Mouse (Mus musculus) midbrain, embryonic 14.5 days (tissue): ENCODE results near the gene Tmem181a. TPM values are rescaled to one million over a fixed set of nuclear protein-coding genes. Genes with fewer than 3 reads are reported as not detected.
"Not testable (repeated sequence)": the region's sequence is repeated elsewhere in the genome, so short reads cannot be mapped to it uniquely, and the experiment has no call there.

Experiments used
- ATAC-seq: fragments of 200-750 bp; cut with Nextera tagmentation; 2 replicates; pipeline ENCODE4 v1.8.0; 2017; ENCODE audit warnings: moderate number of reproducible peaks, moderate library complexity; ENCODE audit not compliant: low FRiP score, low TSS enrichment
- DNase-seq: peaks from one replicate; pipeline ENCODE4 v3.0.0-alpha.2; 2015
- H3K27ac ChIP-seq: fragments of 300-500 bp; sonication (generic); replicated peaks from 2 replicates; pipeline ENCODE4 v1.5.1; 2014; ENCODE audit warnings: mild to moderate bottlenecking, low read depth, low read length, moderate library complexity
- H3K27me3 ChIP-seq: fragments of 300-500 bp; sonication (generic); 2 replicates; pipeline ENCODE4 v1.6.1; 2014; ENCODE audit warnings: low read length, control low read depth, mixed read lengths; ENCODE audit not compliant: control insufficient read depth, insufficient read depth
- H3K36me3 ChIP-seq: fragments of 300-500 bp; sonication (generic); 2 replicates; pipeline ENCODE4 v1.6.1; 2014; ENCODE audit warnings: low read length, control low read depth; ENCODE audit not compliant: control insufficient read depth, insufficient read depth
- H3K4me1 ChIP-seq: fragments of 300-500 bp; sonication (generic); 2 replicates; pipeline ENCODE4 v1.6.1; 2014; ENCODE audit warnings: mild to moderate bottlenecking, antibody characterized with exemption, low read length, control low read depth; ENCODE audit not compliant: control insufficient read depth, insufficient read depth
- H3K4me2 ChIP-seq: fragments of 300-500 bp; sonication (generic); 2 replicates; pipeline ENCODE4 v1.6.1; 2014; ENCODE audit warnings: mild to moderate bottlenecking, low read length, moderate library complexity
- H3K4me3 ChIP-seq: fragments of 300-500 bp; sonication (generic); replicated peaks from 2 replicates; pipeline ENCODE4 v1.5.1; 2014; ENCODE audit warnings: low read depth, low read length
- H3K9ac ChIP-seq: fragments of 300-500 bp; sonication (generic); replicated peaks from 2 replicates; pipeline ENCODE4 v1.6.1; 2014; ENCODE audit warnings: mild to moderate bottlenecking, low read length, moderate library complexity
- H3K9me3 ChIP-seq: fragments of 300-500 bp; sonication (generic); 2 replicates; pipeline ENCODE4 v1.6.1; 2016; ENCODE audit warnings: low read length, control low read depth, mixed read lengths; ENCODE audit not compliant: control insufficient read depth
- WGBS: fragments of 180-500 bp; shearing (Covaris S2); extraction: QIAGEN DNeasy Blood & Tissue Kit; methylation state at CpG from one replicate; pipeline ENCODE4 v1.1.7; 2014; 5-methylcytosine and 5-hydroxymethylcytosine counted together
- polyA plus RNA-seq: library from polyadenylated mRNA; unstranded; fragments of >200 nt; fragmentation: Nextera tagmentation; extraction: Ambion mirVana; gene quantifications from 2 replicates; pipeline ENCODE4 v1.2.1, GENCODE M21; 2014

The Tmem181a gene
- polyA plus RNA-seq, 1 experiment from 2014 or later, result 47.6 TPM

DNA sequence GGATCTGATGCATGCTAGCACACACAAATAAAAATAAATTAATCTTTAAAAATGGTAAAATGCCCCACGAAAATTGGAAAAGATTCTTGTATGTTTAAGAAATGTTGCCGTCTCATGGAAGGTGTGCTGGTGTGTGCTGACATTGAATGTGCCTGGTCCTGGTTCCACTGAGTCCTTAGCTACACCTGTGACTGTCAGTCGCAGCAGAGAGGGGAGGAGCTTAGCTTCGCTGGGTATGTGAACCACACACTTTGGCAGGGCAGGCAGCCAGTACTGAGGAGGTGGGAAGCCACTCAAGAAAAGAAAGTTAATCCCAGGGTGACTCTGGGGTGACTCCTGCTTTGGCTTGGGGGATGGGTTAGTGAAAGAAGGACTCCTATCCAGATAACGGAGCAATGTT, 37.2 kb downstream of the Tmem181a start:
- H3K27me3 ChIP-seq, H3K4me3 ChIP-seq, H3K9me3 ChIP-seq, H3K4me1 ChIP-seq, ATAC-seq, H3K4me2 ChIP-seq, H3K36me3 ChIP-seq, H3K9ac ChIP-seq, H3K27ac ChIP-seq, DNase-seq: not testable (repeated sequence)
- WGBS, result no CpG with 5 or more reads among the region's 5 CpGs

DNA sequence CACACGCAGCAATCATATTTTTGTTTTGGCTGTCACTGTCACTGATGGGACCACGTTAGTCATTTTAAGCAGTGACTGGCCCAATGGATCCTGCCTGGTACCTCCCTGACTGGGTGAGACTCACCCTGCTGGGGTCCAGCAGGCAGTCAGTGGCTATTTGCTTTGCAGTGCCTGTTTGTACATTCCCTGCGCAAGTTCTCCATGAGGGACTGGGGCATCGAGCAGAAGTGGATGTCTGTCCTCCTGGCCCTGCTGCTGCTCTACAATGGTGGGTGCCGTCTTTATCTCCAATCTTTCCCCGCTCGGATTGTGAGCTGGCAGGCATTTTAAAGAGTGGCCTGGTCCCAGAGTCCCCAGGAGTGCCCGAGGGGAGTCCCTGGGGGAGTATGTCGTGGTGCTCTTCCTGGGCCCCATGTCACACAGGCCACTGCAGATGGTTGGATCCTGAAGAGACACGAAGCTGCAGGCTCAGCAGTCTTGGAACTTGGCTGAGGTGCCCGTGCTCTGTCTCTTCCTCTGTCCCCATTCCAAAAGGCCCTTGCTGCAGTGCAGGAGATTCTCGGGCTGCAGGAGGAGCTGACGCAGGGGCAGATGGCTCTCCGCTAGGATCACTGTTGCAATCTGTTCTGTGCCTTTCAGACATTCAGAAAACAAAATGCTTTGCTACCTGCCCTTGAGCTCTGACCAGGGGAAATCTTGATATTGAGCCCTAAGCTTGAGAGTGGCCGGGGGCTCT, 40.6 kb downstream of the Tmem181a start:
- H3K9ac ChIP-seq, H3K27ac ChIP-seq, H3K4me1 ChIP-seq, DNase-seq, H3K4me3 ChIP-seq, H3K36me3 ChIP-seq, H3K4me2 ChIP-seq, H3K9me3 ChIP-seq, ATAC-seq, H3K27me3 ChIP-seq: not testable (repeated sequence)
- 90% methylated on average over 9 of the region's 15 CpGs for WGBS

DNA sequence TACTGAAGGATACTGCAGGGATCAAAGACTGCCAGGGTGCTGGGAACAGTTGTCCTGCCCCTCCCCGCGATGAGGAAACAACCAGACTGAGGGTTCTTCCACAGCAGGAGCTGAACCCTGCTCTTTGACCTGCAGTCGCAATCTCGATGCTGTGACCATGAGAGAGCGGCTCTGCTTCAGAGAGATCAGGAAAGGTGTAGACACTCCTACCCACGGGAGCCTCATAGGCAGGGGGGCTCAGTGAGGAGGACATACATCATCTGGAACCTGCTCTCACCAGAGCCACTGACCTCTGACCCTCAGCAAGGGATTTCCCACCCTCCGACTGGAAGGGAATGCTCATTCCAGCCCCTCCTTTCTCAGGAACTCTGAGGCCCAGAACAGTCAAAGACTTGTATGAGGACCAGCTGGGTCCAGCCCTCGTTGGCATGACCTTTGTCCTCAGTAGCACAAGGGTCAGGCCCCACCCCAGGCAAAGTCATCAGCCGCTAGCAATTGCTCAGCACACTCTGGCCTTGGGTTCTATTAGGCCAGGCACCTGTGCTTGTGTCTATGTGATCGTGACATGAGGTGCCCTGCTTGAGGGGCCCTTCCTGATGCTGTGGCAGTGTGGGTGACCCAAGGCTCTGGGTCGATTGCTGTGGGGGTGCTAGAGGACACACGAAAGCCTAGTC, 43.7 kb downstream of the Tmem181a start:
- not testable (repeated sequence) for DNase-seq, H3K27ac ChIP-seq, ATAC-seq, H3K4me2 ChIP-seq, H3K4me3 ChIP-seq, H3K9me3 ChIP-seq, H3K36me3 ChIP-seq, H3K27me3 ChIP-seq, H3K4me1 ChIP-seq, H3K9ac ChIP-seq
- 67% methylated on average over 5 of the region's 12 CpGs for WGBS

DNA sequence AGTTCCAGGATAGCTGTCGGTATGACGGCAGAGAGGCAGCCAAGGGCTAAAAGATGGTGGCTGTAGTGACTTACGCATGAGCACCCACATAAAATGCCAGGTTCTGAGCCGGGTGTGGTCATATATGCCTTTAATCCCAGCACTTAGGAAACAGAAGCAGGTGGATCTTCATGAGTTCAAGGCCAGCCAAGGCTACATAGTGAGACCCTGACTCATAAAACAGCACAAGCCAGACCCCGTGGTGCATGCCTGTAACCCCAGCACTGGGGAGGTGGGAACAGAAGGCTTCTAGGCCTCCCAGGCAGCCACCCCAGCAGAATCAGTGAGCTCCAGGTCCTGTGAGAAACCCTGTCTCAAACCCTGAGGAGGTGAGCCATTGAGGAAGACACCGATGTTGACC, 48.2 kb downstream of the Tmem181a start:
- H3K9ac ChIP-seq, H3K27me3 ChIP-seq, ATAC-seq, H3K9me3 ChIP-seq, H3K27ac ChIP-seq, DNase-seq, H3K4me2 ChIP-seq, H3K4me1 ChIP-seq, H3K36me3 ChIP-seq, H3K4me3 ChIP-seq: not testable (repeated sequence)
- WGBS, result 94% methylated on average over 5 of the region's 6 CpGs

DNA sequence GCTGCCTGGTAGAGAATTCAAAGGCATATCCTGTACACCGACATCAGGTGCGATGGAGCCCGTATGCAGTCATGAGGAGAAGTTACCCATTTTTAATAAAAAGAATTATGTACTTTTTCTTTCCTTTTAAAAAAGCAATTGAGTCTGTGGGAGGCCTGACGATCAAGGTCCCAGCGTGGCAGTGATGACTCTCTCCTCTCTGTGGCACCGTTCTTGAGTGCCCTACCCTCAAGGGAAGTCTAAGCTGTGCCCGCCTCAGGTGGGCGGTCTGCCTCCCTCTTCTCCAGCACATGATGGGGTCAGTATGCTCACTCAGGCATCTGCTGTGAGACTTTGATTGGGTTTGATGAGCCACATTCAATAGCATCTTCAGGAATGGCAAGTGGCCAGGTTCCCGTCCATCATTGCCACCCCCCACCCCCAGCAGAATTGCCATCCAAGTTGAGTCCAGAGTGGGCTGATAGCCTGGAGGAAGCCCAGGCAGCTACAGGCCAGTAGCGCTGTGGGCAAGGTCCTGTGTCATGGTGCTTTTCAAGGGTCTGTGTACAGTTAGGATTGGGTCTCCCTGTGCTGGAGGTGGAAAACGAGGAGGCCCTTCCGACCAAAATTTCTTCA, 49.1 kb downstream of the Tmem181a start:
- not testable (repeated sequence) for ATAC-seq, H3K9me3 ChIP-seq, H3K27me3 ChIP-seq, DNase-seq, H3K4me2 ChIP-seq, H3K9ac ChIP-seq, H3K4me1 ChIP-seq, H3K36me3 ChIP-seq, H3K27ac ChIP-seq, H3K4me3 ChIP-seq
- WGBS, result 93% methylated on average over 10 of the region's 12 CpGs

DNA sequence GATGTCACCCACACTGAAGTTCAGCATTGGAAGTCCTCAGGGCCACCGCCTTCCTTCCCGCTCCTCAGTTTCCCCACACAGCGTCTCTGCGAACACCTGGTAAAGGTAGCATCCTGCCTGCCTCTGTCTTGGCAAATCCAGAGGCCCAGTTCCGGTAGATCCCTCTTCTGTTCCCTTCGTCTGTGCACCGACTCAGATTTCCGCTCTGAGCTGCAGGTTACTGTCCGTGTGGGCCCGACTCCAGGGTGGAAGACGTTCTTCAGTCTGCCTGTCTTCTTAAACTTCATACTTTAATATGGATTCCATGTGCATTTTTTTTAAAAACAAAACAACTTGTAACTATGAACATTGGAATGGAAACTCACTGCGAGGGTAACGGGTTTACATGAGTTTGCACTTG, 49.8 kb downstream of the Tmem181a start:
- H3K36me3 ChIP-seq, H3K27me3 ChIP-seq, H3K4me2 ChIP-seq, H3K4me3 ChIP-seq, H3K4me1 ChIP-seq, ATAC-seq, H3K27ac ChIP-seq, H3K9me3 ChIP-seq, DNase-seq, H3K9ac ChIP-seq: not testable (repeated sequence)
- WGBS, result 94% methylated on average over 9 of the region's 13 CpGs

DNA sequence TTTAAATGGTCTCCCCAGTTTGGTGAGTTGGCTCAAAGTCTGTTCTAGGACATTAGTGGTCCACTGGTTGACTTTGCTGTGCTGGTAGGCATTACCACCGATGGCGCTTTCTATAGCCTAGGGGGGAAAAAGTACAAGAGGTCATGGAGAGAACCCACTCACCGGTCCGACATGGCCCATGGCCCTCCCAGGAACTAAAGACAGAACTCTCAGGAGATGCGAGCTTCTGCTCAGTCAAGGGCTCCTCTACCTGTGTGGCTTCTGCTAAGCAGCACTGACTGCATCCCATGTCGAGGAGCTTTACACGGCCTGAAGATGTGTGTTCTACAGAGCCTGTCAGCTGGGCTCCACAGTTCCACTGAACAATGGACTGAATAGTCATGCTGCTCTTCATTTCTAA, 55.1 kb downstream of the Tmem181a start:
- H3K9me3 ChIP-seq, H3K4me2 ChIP-seq, DNase-seq, H3K27ac ChIP-seq, H3K36me3 ChIP-seq, H3K4me3 ChIP-seq, ATAC-seq, H3K27me3 ChIP-seq, H3K9ac ChIP-seq, H3K4me1 ChIP-seq: not testable (repeated sequence)
- WGBS, result 96% methylated on average over 7 of the region's 7 CpGs

DNA sequence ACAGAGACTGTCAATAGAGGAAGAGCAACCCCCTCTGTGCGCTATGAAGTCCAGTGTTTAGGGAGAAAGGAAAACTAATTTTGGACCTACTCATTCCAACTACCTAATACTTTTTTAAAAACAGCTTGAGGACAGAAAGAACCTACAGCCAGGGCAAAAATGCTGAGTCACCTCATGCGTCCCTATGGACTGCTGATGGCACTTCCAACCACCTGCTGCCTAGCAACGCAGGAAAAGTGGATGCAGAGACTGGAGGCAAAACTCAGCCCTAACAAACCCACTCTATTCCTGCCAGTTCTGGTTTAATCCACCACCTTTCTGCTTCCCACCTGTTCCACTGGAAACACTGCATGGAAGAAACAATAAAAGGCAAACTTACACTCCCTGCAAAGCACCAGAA, 56.1 kb downstream of the Tmem181a start:
- H3K36me3 ChIP-seq, H3K27me3 ChIP-seq, H3K27ac ChIP-seq, ATAC-seq, H3K4me1 ChIP-seq, H3K4me3 ChIP-seq, H3K9me3 ChIP-seq, H3K9ac ChIP-seq, H3K4me2 ChIP-seq: not testable (repeated sequence)
- WGBS, result 65% methylated on average over 3 of the region's 3 CpGs
- peak; percentile 22 for DNase-seq

DNA sequence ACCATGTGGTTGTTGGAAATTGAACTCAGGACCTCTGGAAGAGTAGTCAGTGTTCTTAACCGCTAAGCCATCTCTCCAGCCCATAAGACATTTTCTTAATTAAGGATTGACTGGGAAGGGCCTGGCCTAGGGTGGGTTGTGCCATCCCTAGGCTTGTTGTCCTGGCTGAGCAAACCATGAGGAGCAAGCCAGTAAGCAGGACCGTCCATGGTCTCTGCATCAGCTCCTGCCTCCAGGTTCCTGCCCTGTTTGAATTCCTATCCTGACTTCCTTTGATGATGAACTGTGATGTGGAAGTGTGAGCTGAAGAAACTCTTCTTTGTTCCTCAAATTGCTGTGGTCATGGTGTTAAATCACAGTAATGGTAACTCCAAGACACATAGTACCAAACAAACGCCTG, 57.8 kb downstream of the Tmem181a start:
- 81% methylated on average over 2 of the region's 3 CpGs for WGBS
- not testable (repeated sequence) for H3K4me1 ChIP-seq

More for the DNA sequence above, 57.8 kb downstream of the Tmem181a start:
- not testable (repeated sequence) for H3K27ac ChIP-seq, H3K4me2 ChIP-seq, DNase-seq, ATAC-seq, H3K27me3 ChIP-seq, H3K4me3 ChIP-seq, H3K9ac ChIP-seq, H3K9me3 ChIP-seq, H3K36me3 ChIP-seq
